Mouse (Mus musculus) adrenal gland (tissue): ENCODE measurements around the gene Sbf2.
"Not testable (repeated sequence)": the region's sequence is repeated elsewhere in the genome, so short reads cannot be mapped to it uniquely, and the experiment has no call there.

Experiments
- intact Hi-C: fragments of 180-260 bp; cut with DNase I; formaldehyde crosslinking; loops from one replicate; pipeline ENCODE4 v1.15.1; 2025

Gene Sbf2

DNA sequence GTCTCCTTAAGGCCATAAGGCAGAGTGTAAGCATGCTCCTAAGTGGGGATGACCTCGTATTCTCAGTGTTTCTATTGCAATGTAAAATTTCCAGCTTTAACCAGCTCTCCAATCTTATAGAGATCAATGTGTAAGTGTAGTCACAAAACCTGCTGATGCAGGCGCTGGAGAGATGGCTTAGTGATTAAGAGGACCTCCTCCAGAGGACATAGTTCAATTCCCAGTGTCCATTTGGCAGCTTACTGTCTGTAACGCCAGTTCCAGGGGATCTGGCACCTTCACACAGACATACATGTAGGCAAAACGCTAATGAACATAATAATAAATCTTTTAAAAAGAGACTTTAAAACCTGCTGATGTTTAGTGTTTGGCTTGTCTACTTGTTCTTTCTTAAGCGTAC, 200.4 kb downstream of the Sbf2 start:
- intact Hi-C loops = no loop called here

DNA sequence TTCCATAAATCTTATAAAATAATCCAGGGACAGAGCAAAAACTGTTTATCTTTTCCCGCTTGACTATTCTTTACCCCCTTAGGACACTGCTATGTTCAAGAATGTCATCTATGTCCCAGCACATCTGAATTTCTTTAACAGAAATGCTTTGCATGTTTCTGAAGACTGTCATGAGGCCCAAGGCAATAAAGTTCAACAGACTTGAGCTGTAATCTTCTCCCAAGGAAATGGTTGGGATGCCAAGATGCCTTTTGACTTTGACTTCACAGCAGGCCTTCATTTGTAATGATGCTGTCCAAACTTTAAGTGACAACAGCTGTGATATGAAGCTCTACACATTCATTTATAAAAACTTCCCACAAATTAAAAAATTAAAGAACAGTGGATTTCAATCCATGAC, 212.6 kb downstream of the Sbf2 start:
- intact Hi-C loops = no loop called here

DNA sequence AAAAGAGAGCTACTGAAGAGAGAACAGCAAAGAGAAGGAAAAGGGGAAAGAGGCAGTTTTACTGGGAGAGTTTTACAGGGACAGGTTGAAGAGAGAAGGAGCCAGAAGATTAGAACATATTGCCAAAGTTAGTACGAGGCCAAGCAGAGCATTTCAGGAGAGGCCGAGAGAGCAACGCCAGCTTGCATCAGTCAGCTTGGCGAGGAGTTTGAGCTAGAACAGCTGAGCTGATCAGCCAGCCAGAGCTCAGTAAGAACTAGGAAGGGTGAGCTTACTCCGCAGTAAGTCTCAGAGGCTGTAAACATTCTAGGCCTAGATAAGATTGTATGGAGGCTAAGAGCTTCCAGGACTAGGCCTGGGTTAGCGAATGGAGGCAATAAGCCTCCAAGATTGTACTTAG, 222.1 kb downstream of the Sbf2 start:
- intact Hi-C loops = no loop called here

DNA sequence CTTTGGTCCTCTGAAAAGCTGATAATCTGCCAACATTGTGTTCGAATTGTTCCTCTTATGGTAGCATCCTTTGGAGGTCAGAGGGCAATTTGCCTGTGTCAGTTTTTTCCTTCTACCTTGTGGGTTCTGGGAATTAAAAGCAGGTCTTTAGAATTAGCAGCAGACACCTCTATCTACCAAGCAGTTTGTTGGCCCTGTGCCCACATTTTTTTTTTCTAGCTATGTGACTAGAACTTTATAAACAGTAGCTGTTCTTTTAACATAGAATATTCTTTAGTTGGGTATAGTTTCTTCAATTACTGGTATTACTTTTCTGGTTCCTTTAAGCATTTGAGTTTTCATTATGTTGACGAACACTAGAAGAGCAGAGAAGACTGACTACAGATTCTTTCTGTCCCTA, 223.1 kb downstream of the Sbf2 start:
- intact Hi-C loops = no loop called here

DNA sequence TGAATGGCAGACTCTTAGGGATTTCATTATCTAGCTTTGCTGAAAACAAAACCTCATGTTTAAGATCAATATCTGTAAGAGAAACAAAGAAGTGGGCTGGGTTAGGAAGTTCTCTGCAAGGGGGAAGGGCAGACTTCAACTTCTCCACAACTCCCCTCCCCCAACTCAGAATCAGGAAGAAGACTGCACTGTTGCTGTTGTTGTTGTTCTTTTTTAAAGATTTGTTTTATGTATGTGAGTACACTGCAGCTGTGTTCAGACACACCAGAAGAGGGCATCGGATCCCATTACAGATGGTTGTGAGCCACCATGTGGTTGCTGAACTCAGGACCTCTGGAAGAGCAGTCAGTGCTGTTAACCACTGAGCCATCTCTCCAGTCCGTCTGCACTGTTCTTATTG, 225.8 kb downstream of the Sbf2 start:
- intact Hi-C loops = not testable (repeated sequence)

DNA sequence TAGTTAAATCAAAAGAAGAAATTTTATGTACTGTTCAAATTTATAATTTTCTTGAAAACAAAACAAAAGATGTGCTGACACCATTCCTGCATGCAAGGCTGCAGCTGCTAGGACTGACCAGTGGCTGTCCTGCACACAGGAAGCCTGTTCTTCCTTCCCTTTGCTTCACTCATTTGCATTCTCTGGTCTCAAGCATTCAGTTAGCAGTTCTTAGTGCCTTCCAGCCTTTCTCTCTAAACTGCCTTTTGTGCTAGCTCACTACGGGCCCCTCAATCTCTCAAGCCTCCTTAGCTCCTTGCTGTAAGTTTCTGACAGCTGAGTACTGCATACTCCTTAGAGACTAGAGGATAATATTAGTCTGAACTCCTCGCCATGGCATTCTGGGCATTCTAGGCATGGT, 227.2 kb downstream of the Sbf2 start:
- intact Hi-C loops = no loop called here

DNA sequence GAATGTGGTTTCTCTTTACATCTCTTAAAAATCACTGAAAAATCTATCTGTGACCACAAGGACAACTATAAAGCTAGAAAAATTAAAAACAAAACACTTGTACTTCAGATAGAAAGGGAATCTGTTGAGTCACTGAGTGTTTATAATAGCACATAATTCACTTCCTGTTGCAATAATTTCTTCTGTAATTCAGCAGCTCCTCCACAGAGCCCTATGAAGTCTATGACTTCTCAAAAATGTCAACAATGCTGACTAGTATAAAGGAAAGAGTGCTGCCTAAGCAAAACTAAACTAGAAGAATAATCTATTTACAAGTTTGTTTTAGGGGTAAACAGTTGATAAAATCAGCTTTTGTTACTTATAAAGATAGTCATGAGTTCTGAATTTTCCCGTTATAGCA, 229.2 kb downstream of the Sbf2 start:
- intact Hi-C loops = no loop called here

DNA sequence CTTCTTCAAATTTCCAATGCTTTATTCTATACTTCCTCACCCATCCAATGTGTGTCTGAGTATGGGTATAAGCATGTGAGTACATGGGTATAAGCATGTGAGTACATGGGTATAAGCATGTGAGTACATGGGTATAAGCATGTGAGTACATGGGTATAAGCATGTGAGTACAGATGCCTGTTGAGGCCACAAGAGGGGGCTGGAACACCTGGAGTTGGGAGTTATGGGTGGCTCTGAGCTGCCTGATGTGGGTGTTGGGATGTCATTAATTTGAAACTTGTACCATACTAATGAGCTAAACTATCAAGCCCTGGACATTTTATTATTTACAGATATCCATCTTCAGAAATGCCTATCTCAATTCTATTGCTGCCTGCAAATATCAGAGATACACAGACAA, 230.4 kb downstream of the Sbf2 start:
- intact Hi-C loops = no loop called here

DNA sequence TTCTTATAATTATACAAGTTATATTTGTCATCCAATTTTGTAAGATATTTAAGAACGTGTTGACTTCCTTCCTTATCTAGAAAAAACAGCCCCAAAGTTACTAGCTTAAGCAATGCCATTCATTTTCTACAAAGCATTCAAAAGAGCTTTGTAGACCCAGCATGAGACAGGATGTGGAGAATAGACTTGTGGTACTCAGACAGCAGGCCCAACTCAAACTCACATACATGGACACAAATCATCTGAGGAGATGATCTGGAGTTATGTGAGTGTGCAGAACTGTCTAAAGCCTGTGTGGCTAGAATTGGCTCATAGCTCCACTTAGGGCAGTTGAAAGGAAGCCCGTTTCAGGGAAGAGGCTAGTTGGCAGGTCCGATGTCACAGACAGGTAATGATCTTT, 233.1 kb downstream of the Sbf2 start:
- intact Hi-C loops = no loop called here

DNA sequence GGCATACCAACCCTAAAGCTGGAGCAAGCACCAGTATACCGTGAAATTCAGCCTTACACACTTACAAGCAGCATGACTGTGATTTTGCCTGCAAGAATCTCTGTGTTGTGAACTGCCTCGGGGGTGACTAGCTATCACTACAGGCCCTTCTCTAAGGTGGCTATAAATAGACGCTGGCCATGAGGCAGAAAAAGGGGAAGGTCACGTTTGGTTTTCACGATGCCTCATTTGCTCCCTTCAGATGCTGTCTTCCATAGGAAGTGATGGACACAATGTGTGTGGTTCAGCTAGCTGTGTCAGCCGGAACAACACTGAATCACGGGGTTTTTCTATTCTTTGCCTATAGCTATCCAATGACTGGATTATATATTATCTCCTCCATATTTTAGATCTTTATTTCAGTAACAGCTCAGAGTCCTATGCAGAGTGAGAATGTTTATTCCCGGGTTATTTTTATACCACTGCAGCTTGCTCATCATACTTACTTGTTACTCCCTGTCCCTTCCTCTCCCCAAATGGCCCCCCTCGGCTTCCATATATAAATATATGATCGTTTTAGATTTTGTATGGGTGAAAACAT, 235.3 kb downstream of the Sbf2 start:
- intact Hi-C loops = no loop called here

DNA sequence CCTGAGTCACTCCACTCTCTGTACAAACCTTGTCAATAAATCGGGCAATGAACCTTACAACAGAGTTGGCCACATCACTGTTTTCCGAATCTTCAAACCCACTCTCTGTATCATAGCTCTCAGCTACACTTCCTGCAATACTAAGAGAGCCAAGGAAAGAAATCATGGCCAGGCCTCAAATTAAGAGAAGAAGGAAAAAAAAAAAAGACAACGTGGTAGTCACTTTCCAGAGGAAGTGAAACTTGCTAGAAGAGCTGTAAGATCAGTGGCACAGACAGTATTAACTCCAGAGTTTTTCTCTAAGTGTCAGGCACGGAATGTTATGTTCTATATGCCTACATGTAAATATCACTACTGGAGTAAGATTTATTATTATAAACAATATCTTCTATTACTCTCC, 242.2 kb downstream of the Sbf2 start:
- intact Hi-C loops = no loop called here

DNA sequence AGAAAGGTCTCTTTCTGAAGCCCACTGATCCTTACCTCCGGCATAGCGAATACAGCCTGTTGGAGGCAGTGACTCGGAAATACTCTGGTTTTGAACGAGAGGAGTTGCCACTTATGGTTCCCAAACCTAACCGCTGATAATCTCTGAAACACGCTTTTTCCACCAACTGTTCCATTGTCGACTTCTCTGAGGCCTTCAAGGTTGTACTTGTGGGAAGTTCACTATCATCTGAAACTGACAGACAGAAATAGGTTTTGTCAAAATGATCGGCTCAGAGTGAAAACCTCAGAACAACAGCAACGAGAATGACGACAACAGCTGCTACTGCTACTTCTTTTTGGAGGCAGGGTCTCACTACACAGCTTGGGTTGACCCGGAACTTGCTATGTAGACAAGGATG, 252.7 kb downstream of the Sbf2 start:
- intact Hi-C loops = no loop called here

DNA sequence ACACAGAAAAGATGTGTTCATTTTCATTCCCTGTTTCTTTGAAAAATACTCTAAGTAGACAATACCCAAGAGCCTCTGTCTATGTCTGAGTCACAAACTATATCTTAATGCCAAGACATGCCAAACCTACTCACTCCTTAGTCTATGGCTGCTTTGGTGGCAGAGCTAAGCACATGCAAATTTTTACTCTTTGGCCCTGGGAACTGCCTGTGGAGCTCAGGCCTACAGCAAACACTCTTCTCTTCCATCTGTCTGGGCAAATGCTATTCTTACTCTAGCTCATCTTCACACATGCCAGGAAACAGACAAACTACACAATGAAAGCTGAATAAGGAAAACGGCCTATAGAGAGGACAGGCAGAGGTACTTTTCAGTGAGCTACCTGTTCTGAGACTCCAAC, 253.2 kb downstream of the Sbf2 start:
- intact Hi-C loops = no loop called here

DNA sequence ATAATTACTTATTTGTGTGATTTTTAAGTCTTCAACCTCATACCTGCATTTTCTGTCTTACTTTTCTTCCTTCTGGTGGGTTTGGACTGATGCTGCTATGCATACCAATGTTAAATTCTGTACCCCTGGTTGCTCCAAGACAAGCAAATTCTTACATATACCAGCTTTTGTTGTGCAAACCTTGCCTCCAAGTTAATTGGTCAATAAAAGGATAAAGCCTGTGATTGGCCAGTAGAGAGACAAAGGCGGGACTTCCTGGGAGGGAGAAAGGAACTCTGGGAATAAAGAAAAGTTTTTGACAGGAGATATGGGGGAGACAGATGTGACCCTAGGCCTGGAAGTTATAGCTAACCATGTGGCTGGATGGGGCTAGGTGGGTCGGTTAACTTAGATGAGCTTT, 255.3 kb downstream of the Sbf2 start:
- intact Hi-C loops = no loop called here

DNA sequence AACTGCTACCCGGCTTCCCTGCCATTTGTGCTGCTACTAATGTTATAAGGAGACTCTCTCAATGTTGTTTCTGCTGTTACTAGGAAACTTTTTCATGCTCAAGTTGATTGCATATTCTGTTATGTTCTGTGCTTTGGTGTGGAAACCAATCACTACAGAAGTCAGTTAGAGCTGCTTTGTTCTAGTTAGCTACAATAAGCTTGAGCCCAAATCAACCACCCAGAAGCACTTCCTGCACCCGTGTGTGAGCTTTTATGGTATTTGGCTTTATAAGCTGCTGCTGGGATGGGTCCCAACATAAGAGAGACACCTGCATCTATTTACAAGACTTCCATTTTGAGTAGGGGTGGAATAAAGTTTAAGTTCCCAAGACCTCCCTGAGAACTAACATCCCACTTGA, 260.8 kb downstream of the Sbf2 start:
- intact Hi-C loops = no loop called here

DNA sequence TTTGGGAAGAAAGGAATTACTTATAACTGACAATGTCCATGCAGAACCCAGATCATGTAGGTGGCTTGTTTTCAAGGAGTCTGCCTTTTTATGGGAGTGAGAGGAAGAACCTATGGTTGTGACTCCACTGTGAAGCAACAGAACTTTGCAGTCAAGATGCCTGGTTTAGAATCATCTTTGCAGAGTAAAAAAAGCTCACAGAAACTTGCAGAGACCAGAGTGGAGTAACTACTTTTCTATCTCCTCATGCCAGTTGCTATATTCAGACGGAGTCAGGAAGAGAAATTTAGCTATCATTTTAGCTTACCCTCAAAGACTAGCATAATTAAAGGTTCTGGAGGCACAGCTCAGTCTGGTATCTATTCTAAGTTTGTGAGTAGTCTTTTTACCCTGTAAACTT, 267.5 kb downstream of the Sbf2 start:
- intact Hi-C loops = no loop called here

DNA sequence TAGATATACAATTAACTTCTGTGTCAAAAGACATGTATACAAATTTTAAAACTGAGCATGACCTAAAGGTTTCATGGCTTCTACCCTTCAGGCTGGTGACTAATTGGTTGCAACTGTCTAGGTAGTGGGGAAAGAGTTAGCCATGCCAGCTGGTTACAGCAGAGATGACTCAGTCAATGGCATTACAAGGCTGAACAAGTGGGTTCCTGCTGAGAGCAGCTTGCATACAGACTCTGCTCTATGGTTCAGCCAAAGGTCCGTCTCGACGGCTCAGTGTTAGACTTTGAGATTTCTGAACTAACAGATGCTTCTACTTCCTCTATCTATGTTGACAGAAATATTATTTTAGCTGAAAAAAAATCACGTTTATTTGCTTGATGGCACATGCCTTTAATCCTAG, 277.1 kb downstream of the Sbf2 start:
- intact Hi-C loops = no loop called here

DNA sequence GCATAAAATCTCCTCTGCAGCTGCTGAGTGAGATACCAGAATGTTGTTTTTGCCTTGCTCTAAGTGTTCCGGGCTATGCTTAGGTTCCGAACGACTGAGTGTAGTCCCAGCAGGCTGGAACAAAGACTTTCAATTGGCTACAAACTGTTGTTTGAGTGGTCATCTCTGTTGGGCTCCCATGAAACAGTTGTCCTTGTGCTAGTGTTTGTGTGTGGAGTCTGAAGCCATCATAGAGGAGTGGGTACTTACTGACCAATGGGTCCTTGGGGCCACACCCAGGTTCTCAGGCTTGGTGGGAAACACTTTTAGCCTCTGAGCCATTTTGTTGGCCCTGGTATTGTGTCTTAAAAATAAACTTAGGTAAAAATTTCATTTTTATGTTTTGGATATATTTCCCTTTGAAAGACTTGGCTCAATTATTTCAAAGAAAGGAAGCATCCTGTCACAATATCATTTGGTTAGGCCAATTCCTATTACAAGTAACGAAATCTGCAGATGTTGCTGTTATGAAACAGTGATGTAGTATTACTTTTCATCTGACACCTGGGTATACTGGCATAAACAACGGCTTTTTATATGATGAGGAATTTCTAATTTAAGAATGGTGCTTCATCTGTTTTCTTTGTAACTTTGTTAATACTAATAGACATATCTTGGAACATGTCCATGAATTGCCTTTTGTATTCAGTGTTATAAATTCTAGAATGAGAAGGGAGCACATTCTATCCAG, 289.2 kb downstream of the Sbf2 start:
- intact Hi-C loops = no loop called here

DNA sequence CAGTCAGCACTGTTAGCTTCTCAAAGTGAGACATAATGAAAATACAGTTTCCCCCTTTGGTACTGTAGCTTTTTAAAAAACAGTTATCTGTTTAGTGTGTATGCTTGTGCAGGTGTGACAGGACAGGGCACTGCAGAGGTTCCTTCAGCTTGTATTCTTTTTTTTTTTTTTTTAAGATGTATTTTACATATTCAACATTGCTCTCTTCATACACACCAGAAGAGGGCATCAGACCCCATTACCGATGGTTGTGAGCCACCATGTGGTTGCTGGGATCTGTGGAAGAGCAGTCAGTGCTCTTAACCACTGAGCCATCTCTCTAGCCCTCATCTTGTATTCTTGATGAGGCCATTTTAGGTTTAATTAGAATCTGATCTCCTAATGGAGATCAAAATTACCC, 289.9 kb downstream of the Sbf2 start:
- intact Hi-C loops = no loop called here

DNA sequence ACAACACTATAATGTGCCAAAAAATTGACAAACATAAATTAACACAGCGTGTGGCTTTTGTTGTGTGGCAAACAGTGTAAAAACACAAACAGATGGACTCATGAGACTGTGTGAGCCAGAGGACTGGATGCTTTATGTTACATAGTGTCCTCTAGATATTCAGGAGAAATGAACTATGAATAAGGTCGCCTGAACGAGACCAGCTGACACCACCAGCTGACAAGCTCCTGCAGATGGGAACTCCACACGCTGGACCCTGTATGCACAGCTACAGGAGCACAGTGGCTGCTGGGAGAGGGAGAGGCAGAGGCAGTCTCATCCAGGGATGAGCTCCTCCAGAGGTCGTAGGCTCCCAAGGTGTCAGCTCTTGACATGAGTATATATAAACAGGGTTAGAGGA, 293.6 kb downstream of the Sbf2 start:
- intact Hi-C loops = no loop called here

DNA sequence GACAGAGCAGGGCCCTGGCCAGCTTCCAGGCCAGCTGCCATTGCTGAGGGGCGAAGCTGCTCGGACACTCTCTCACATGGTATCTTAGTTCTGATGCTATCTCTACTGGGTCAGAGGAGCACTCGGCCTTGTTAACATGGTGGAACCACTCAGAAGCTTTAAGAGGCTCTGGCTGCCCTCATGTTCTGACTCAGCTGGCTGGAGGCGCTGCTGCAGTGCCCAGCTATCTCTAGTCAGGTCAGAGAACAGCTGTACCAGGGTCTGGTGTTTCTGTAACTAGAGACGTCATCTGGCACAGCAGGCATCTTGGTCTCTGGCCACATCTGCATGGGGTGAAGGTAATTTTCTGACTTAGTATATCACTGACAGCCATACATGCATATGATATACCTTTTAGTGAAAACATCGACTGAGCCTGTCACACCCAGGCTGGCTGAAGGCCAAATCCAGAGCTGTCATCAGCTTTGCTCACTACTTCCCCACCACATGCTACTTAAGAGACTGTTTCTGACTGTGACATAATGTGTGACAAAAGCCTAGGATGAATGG, 295.7 kb downstream of the Sbf2 start:
- intact Hi-C loops = no loop called here

DNA sequence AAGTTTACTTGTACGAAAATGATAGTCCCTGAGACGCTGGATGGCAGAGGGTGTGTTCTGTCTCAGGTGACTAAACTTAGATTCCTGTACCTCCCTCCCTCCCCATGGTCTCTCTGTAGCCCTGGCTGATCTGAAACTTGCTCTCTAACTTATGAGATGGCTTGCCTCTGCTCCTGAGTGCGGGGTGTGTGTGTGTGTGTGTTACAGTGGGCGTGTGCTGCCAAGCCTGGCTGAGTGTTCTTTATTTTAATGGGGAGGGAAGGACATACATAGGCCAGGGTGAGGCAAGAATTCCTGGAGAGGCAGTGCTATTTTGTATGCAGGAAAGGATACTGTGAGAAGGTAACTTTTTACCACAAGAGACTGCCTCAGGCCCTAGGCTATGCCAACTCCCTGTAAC, 297.3 kb downstream of the Sbf2 start:
- intact Hi-C loops = no loop called here

DNA sequence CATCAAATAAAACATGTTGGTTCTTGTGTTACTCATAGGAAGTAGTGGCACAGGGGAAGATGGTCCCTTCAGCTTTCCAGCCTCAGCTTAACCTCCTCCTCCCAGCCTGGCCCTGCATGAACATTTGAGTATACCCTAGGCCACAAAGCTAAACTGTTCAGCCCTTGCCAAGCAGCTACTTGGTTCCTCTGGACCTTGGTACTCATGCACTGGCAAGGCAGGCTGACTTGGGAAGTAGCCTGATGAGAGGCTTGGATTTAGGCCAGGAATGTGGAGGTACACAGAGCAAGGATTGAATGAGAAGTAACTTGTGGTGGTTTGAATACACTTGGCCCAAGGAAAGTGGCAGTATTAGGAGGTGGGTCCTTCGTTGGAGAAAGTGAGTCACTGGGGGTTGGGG, 299.4 kb downstream of the Sbf2 start:
- intact Hi-C loops = no loop called here
